Mouse (Mus musculus): Measurements from ENCODE around the gene Tmc5. TPM values are rescaled to one million over a fixed set of nuclear protein-coding genes. Genes with fewer than 3 reads are reported as not detected.

The Tmc5 gene
- polyA plus RNA-seq, 1 experiment from 2014 or later, result 0.51 TPM

DNA sequence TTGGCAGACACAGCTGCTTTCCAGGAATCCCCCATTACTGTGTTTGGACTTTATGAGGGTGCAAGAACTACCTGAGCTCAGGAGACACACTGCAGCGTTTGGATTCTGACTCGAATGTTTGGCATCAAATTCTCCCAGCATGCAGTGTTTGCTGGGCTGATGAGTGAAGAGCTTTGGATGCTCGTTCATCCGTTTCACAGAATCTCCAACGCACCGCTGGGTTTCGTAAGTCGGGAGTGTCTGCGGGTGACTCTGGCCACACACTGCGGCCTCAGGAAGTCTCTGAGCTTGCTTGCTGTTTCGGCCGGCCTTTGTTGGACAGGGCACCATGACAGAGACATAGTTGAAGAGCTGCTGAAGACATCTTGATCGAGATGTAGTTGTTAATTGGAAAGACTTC, 17.0 kb downstream of the Tmc5 start:
- H3K27ac ChIP-seq, result no peak overlapping the region
- H3K36me3 ChIP-seq, result no peaks in the 10 kb centered on the region
- H3K4me1 ChIP-seq (replicated peaks), result peaks cover 12% of the 10 kb centered on the region; the same call in 1 of the 2 replicates
- no peak overlapping the region for H3K4me3 ChIP-seq
- H3K27me3 ChIP-seq (ENCODE audit: insufficient read depth, poor library complexity, severe bottlenecking), result no peaks in the 10 kb centered on the region
- 43% methylated on average over 13 of the region's 13 CpGs for WGBS
- no peaks in the 10 kb centered on the region for H3K9me3 ChIP-seq
- DNase-seq (ENCODE audit: low spot score), result no peak

DNA sequence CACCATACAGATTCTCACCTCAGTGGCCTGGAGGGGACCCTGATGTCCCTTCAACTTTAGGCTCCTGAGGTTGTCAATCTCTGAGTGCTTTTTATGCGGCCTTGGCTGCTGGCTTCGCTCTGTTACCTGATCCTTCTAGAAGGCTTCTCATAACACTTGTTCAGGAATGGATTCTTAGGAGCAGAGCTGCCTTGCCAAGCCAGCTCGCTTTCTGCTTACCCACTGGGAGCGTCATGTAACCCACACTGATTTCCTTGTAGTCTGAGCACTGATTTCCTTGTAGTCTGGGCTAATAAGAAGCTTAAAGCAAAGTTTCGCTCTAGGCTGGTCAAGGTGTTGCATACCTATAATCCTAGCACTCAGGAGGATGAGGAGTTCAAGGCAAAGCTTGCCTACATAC, 21.0 kb downstream of the Tmc5 start:
- DNase-seq (ENCODE audit: low spot score), result no peak
- no peaks in the 10 kb centered on the region for H3K9me3 ChIP-seq
- H3K27ac ChIP-seq, result no peak overlapping the region
- H3K27me3 ChIP-seq (ENCODE audit: insufficient read depth, poor library complexity, severe bottlenecking), result no peaks in the 10 kb centered on the region
- H3K36me3 ChIP-seq, result no peaks in the 10 kb centered on the region
- peaks cover 12% of the 10 kb centered on the region; the same call in 1 of the 2 replicates for H3K4me1 ChIP-seq (replicated peaks)
- 87% methylated on average over 5 of the region's 5 CpGs for WGBS
- no peak overlapping the region for H3K4me3 ChIP-seq

DNA sequence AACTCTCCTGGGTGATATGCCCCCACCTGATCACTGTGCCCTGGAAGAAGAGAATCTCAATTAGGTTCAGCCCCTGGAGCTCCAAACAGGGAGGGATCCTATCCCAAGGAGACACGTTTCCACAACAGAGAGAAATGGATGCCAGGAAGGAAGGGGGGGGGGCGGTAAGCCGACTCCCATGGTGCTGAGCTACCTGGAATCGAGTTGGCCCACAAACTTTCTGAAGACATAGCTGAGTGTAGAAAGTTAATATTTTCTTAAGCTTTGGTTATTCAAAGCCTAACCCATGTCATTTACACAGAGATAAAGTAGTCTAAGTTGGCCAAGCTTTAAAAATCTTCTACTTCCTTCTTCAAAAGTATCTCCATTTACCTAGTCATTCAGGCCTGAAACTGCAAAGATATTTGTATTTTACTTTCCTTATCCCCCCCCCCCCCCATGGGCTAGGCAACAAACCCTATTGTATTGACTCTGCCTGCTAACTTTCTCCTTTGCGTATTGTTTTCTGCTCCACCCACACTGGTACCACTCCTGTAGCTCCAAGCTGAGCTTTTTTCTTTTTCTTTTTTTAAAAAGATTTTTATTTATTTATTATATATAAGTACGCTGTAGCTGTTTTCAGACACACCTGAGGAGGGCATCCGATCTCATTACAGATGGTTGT, 23.3 kb downstream of the Tmc5 start:
- H3K4me1 ChIP-seq (replicated peaks), result no peaks in the 10 kb centered on the region
- H3K36me3 ChIP-seq, result no peaks in the 10 kb centered on the region
- H3K27me3 ChIP-seq (ENCODE audit: insufficient read depth, poor library complexity, severe bottlenecking), result no peaks in the 10 kb centered on the region
- H3K4me3 ChIP-seq, result no peak overlapping the region
- H3K27ac ChIP-seq, result no peak overlapping the region
- H3K9me3 ChIP-seq, result no peaks in the 10 kb centered on the region
- DNase-seq (ENCODE audit: low spot score), result no peak
- 90% methylated on average over 7 of the region's 7 CpGs for WGBS

DNA sequence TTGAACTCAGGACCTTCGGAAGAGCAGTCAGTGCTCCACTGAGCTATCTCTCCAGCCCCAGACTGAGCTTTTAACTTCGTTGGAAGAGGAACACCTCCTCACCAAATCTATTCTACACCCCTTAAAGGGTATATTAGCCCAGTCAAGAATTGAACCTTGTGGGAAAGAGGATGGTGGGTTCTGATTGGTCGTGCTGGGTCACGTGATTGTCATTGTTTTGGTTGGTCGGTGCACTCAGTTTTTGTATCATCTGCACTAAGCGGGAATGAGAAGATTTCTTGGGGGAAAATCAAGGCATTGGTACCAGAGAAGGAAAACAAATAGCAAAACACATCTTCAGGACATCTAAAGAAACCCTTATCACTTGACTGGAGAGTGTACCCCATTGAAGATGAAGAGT, 24.0 kb downstream of the Tmc5 start:
- Histone ChIP-seq H3K4me3 (no peak overlapping the region), H3K9me3 (no peaks in the 10 kb centered on the region), H3K27me3 (ENCODE audit: insufficient read depth, poor library complexity, severe bottlenecking) (no peaks in the 10 kb centered on the region), H3K27ac (no peak overlapping the region), H3K4me1 (replicated peaks) (peaks cover 2% of the 10 kb centered on the region; the same call in 1 of the 2 replicates), H3K36me3 (no peaks in the 10 kb centered on the region)
- DNase-seq (ENCODE audit: low spot score), result no peak
- 84% methylated on average over 6 of the region's 6 CpGs for WGBS

DNA sequence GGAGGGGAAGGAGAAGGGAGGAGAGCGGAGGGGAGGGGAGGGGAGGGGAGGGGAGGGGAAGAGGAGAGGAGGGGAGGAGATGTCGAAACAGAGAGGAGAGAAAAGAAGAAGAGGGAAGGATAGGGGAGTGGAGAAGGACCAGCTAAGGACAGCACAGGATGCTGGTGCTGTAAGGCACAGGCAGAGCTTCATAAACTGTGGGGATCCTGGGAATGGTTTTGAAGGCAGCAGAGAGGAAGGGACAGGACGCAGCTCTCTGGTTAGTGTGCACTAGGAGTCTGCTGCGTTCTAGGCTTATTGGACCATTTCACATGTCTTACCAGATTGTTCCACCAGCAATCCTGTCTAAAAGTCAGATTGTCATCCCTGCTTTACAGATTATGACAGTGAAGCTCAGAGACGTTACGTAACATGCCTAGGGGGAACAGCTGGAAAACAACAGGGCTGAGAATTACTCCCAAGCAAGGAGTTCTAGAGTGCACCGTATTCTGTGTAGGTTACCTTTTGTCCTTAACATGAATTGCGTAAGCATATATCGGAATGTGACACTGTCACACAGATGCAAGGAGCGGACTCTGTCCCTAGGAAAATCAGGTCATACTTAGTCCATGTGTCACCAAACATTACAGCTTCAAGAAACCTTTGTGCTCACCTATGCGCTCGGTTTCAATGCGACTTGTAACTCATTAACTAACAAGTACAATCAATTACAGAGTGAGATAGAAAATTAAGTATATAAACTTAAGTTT, 30.6 kb downstream of the Tmc5 start:
- Histone ChIP-seq H3K4me1 (replicated peaks) (peaks cover 8% of the 10 kb centered on the region), H3K27me3 (ENCODE audit: insufficient read depth, poor library complexity, severe bottlenecking) (no peaks in the 10 kb centered on the region), H3K36me3 (no peaks in the 10 kb centered on the region), H3K27ac (no peak overlapping the region), H3K4me3 (no peak overlapping the region), H3K9me3 (no peaks in the 10 kb centered on the region)
- DNase-seq (ENCODE audit: low spot score), result no peak
- 81% methylated on average over 13 of the region's 13 CpGs for WGBS

DNA sequence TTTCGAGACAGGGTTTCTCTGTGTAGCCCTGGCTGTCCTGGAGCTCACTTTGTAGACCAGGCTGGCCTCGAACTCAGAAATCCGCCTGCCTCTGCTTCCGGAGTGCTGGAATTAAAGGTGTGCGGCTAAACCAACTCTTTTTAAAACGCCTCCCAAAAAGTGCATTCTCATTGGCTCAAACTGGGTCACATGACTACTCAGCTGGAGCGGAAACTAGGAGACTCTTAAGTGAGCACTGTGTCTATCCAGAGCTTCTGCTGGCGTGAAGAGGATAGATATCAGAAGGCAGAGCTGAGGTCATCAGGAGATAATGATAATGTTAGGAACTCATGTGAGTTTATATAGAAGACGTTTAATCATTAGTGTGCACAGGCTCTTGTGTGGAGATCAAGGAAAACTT, 36.0 kb downstream of the Tmc5 start:
- H3K27ac ChIP-seq, result no peak overlapping the region
- WGBS, result 87% methylated on average over 9 of the region's 9 CpGs
- H3K27me3 ChIP-seq (ENCODE audit: insufficient read depth, poor library complexity, severe bottlenecking), result no peaks in the 10 kb centered on the region

DNA sequence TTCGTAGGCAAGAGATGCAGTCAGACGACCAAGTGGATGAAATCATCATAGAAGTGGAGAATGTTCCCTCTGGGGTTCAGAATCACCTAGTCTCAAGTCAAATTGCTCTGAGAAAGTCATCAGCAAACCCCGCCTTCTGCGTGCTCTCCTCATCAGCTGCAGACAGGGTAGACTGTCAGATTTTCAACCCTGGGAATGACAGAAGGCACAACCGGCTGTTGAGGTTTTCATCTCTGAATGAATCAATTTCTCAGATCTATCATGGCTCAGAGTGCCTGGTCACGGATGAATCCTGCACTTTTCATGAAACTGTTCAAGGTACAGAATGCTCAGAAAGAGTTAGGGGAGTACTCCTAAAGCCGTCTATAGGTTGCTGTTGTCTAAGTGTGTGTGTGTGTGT, 36.9 kb downstream of the Tmc5 start:
- no peak for DNase-seq (ENCODE audit: low spot score)
- 89% methylated on average over 7 of the region's 7 CpGs for WGBS
- no peaks in the 10 kb centered on the region for H3K27me3 ChIP-seq (ENCODE audit: insufficient read depth, poor library complexity, severe bottlenecking)
- no peaks in the 10 kb centered on the region for H3K9me3 ChIP-seq
- H3K27ac ChIP-seq, result no peak overlapping the region
- no peak overlapping the region for H3K4me3 ChIP-seq
- no peaks in the 10 kb centered on the region for H3K36me3 ChIP-seq
- no peaks in the 10 kb centered on the region for H3K4me1 ChIP-seq (replicated peaks)

More for the DNA sequence above, 36.0 kb downstream of the Tmc5 start:
- DNase-seq (ENCODE audit: low spot score), result no peak
- Histone ChIP-seq H3K4me3 (no peak overlapping the region), H3K36me3 (no peaks in the 10 kb centered on the region), H3K4me1 (replicated peaks) (no peaks in the 10 kb centered on the region), H3K9me3 (no peaks in the 10 kb centered on the region)

DNA sequence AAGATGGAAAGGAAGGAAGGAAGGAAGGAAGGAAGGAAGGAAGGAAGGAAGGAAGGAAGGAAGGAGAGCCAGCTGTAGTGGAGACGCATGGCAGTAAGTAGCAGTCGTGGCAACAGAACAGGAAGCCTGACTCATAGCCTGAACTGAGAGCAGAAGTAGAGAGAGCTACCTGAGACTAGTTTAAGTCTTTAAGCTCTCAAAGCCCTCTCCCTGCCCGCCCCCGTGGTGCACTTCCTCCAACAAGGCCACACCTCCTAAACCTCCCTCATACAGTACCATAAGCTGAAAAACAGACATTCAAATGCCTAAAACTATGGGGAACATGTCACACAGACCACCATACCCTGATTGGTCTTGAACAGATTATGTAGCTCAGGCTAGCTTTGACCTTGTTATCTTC, 40.4 kb downstream of the Tmc5 start:
- DNase-seq (ENCODE audit: low spot score), result no peak
- no peaks in the 10 kb centered on the region; the same call in 1 of the 2 replicates for H3K9me3 ChIP-seq
- H3K4me1 ChIP-seq (replicated peaks), result 0 out of 2 replicates have a peak, but pooled peaks cover 5% of the 10 kb centered on the region
- 71% methylated on average over 4 of the region's 4 CpGs for WGBS
- H3K27ac ChIP-seq, result no peak overlapping the region
- H3K36me3 ChIP-seq, result no peaks in the 10 kb centered on the region
- H3K4me3 ChIP-seq, result no peak overlapping the region
- H3K27me3 ChIP-seq (ENCODE audit: insufficient read depth, poor library complexity, severe bottlenecking), result no peaks in the 10 kb centered on the region

DNA sequence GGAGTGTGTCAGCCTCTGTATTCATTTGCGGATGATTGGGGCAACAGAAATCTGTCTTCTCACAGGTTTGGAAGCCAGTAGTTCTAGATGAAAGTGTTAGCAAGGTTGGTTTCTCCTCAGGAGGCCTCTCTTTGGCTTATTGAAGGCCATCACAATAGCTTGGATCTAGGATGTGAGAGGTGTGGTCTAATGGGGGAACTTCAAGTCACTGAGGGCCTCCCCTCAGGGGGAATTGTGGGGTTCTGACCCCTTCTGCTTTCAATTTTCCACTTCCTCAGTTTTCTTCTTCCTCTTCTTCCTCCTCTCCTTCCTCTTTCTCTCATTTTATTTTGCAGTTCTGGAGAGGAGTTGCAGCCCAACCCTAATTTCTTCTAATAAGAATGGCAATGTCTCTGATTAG, 49.1 kb downstream of the Tmc5 start:
- Histone ChIP-seq H3K4me3 (no peak overlapping the region), H3K27ac (no peak overlapping the region), H3K36me3 (no peaks in the 10 kb centered on the region), H3K9me3 (no peaks in the 10 kb centered on the region; the same call in 1 of the 2 replicates), H3K4me1 (replicated peaks) (0 out of 2 replicates have a peak, but pooled peaks cover 5% of the 10 kb centered on the region), H3K27me3 (ENCODE audit: insufficient read depth, poor library complexity, severe bottlenecking) (no peaks in the 10 kb centered on the region)
- no peak for DNase-seq (ENCODE audit: low spot score)
- 97% methylated on average over 1 of the region's 1 CpGs for WGBS

DNA sequence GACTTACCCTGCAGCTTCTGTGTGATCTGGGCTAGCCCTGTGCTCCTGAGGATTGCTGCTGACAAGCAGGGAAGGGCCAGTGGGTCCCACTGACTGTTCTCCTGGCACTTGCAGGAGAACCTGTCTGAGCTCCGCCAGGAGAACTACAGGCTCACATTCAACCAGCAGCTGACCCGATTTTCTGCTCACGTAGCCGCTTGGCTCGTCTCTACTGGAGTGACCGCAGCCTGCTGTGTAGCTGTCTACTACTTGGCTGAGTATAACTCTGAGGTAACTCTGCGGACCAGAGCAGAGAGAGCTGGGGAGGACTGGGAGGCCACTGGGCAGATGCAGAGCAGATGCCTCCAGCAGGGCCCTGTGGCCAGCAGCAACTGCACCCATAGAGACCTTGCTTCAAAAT, 52.2 kb downstream of the Tmc5 start:
- no peak overlapping the region for H3K4me3 ChIP-seq

DNA sequence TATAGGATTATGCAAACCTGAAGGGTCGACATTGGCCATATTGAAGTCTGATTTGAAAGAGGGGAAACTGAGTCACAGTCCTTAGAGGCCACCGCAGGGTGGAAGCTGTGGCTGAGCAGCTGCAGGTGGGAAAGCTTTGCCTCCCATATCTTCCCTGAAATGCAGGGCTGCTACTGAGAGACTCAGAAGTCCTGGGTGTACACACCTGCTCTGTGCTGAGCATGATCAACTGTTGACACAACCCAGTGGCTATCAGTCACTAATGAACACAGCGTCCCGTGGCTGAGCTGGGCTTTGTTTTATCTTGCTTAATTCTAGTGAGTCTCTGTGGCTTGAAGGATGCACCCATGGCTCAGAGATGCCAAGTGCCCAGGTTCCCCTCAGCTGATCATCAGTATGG, 53.0 kb downstream of the Tmc5 start:
- Histone ChIP-seq H3K9me3 (no peaks in the 10 kb centered on the region), H3K27ac (no peak overlapping the region), H3K4me1 (replicated peaks) (0 out of 2 replicates have a peak, but pooled peaks cover 5% of the 10 kb centered on the region), H3K36me3 (no peaks in the 10 kb centered on the region), H3K27me3 (ENCODE audit: insufficient read depth, poor library complexity, severe bottlenecking) (no peaks in the 10 kb centered on the region), H3K4me3 (no peak overlapping the region)
- WGBS, result 89% methylated on average over 4 of the region's 4 CpGs
- no peak for DNase-seq (ENCODE audit: low spot score)

More for the DNA sequence above, 52.2 kb downstream of the Tmc5 start:
- Histone ChIP-seq H3K4me1 (replicated peaks) (0 out of 2 replicates have a peak, but pooled peaks cover 5% of the 10 kb centered on the region), H3K27ac (no peak overlapping the region), H3K9me3 (no peaks in the 10 kb centered on the region), H3K36me3 (no peaks in the 10 kb centered on the region), H3K27me3 (ENCODE audit: insufficient read depth, poor library complexity, severe bottlenecking) (no peaks in the 10 kb centered on the region)
- WGBS, result 78% methylated on average over 7 of the region's 7 CpGs
- no peak for DNase-seq (ENCODE audit: low spot score)

DNA sequence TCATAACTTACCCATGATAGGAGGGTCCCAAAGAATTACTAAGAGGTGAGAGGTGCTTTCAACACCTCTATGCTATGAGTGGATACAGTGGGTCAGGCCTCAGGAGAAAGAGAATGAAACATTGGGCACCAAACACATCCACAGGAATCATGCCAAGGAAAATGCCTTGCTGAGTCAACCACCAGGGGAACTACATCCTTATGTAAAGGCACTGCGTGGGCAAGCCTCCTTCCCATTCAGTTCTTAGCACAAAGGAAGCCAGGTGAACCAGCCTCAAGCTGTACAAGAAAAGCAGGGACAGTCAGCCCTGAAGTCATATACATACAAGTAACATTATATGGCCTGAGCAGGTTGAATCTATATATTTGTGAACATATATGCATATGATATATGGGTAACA, 53.8 kb downstream of the Tmc5 start:
- H3K27ac ChIP-seq, result no peak overlapping the region
- H3K27me3 ChIP-seq (ENCODE audit: insufficient read depth, poor library complexity, severe bottlenecking), result no peaks in the 10 kb centered on the region
- 89% methylated on average over 1 of the region's 1 CpGs for WGBS
- H3K36me3 ChIP-seq, result no peaks in the 10 kb centered on the region
- H3K4me1 ChIP-seq (replicated peaks), result 0 out of 2 replicates have a peak, but pooled peaks cover 5% of the 10 kb centered on the region
- no peak for DNase-seq (ENCODE audit: low spot score)
- no peaks in the 10 kb centered on the region for H3K9me3 ChIP-seq
- H3K4me3 ChIP-seq, result no peak overlapping the region

DNA sequence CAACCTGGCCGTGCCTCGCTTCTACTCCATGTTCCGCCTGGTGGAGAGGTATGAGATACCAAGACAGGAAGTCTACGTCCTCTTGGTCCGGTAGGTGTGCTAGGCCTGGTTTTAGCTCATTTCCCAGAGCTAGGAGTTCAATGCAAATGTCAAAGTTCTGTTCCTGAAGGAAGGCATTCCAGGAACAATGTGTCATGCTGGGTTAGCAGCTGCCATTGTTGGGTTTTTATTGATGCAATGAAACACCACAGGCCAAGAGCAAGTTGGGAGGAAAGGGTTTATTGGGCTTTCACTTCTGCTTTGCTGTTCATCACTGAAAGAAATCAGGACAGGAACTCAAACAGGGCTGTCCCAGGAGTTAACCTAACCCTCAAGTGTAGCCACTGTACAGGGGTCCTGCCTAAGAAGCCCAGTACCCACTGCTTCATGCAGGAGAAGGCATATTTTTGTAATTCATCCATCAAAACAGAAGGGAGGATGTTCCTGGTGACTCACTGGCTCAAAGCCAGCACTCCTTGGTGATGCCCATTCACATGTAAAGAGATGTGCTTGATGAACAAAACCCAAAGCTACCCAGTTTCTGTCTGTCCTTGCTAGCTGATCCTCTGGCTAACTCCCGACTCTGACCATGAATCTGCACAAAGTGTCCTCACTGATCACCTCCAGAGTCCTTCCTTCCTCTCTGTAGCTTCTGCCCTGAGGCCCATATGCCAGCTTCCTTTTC, 55.6 kb downstream of the Tmc5 start:
- H3K36me3 ChIP-seq, result no peaks in the 10 kb centered on the region
- DNase-seq (ENCODE audit: low spot score), result no peak
- no peaks in the 10 kb centered on the region for H3K27me3 ChIP-seq (ENCODE audit: insufficient read depth, poor library complexity, severe bottlenecking)
- 85% methylated on average over 6 of the region's 6 CpGs for WGBS
- no peak overlapping the region for H3K27ac ChIP-seq
- H3K9me3 ChIP-seq, result no peaks in the 10 kb centered on the region
- peaks cover 10% of the 10 kb centered on the region for H3K4me1 ChIP-seq (replicated peaks)
- no peak overlapping the region for H3K4me3 ChIP-seq

Measured in hindbrain, embryonic 10.5 days (tissue).